Mouse (Mus musculus) heart, embryonic 12.5 days (tissue): Measurements from ENCODE around the gene Atp7a. TPM values are rescaled to one million over a fixed set of nuclear protein-coding genes. Genes with fewer than 3 reads are reported as not detected.

Experiments used
- ATAC-seq: fragments of 200-750 bp; cut with Nextera tagmentation; 2 replicates; pipeline ENCODE4 v1.8.0; 2017; ENCODE audit warnings: moderate TSS enrichment, moderate library complexity; ENCODE audit not compliant: insufficient number of reproducible peaks, low FRiP score
- H3K27ac ChIP-seq: fragments of 300-500 bp; sonication (generic); 2 replicates; pipeline ENCODE4 v1.5.1; 2016; ENCODE audit warnings: mild to moderate bottlenecking, moderate library complexity; ENCODE audit not compliant: poor library complexity, severe bottlenecking
- H3K27me3 ChIP-seq: fragments of 300-500 bp; sonication (generic); replicated peaks from 2 replicates; pipeline ENCODE4 v1.6.1; 2016; ENCODE audit warnings: mild to moderate bottlenecking, moderate library complexity
- H3K36me3 ChIP-seq: fragments of 300-500 bp; sonication (generic); 2 replicates; pipeline ENCODE4 v1.6.1; 2016; ENCODE audit warnings: mild to moderate bottlenecking, moderate library complexity
- H3K4me1 ChIP-seq: fragments of 300-500 bp; sonication (generic); replicated peaks from 2 replicates; pipeline ENCODE4 v1.6.1; 2016; ENCODE audit warnings: mild to moderate bottlenecking
- H3K4me2 ChIP-seq: fragments of 300-500 bp; sonication (generic); 2 replicates; pipeline ENCODE4 v1.6.1; 2016; ENCODE audit warnings: mild to moderate bottlenecking, moderate library complexity
- H3K4me3 ChIP-seq: fragments of 300-500 bp; sonication (generic); 2 replicates; pipeline ENCODE4 v1.5.1; 2016; ENCODE audit warnings: mild to moderate bottlenecking
- H3K9ac ChIP-seq: fragments of 300-500 bp; sonication (generic); 2 replicates; pipeline ENCODE4 v1.6.1; 2016; ENCODE audit warnings: mild to moderate bottlenecking, moderate library complexity
- H3K9me3 ChIP-seq: fragments of 300-500 bp; sonication (generic); replicated peaks from 2 replicates; pipeline ENCODE4 v1.6.1; 2016; ENCODE audit warnings: mild to moderate bottlenecking, moderate library complexity
- WGBS: fragments of 180-500 bp; shearing (Covaris S2); methylation state at CpG from one replicate; pipeline ENCODE4 v1.1.7; 2016; 5-methylcytosine and 5-hydroxymethylcytosine counted together
- polyA plus RNA-seq: library from polyadenylated mRNA; unstranded; fragments of >200 nt; fragmentation: Nextera tagmentation; extraction: Ambion mirVana; gene quantifications from 2 replicates; pipeline ENCODE4 v1.2.1, GENCODE M21; 2016

Gene Atp7a
- polyA plus RNA-seq, 1 experiment from 2014 or later, result 20.3 TPM

- Histone ChIP-seq H3K27ac (no peak overlapping the region), H3K4me2 (no peak overlapping the region), H3K4me1 (no peaks in the 10 kb centered on the region), H3K27me3 (no peaks in the 10 kb centered on the region), H3K4me3 (no peak overlapping the region), H3K36me3 (peaks cover 5% of the 10 kb centered on the region), H3K9ac (no peak overlapping the region), H3K9me3 (no peaks in the 10 kb centered on the region)
- no peak for ATAC-seq
Measured at GRCm38 (mm10) chrX:106082518-106082917, 55.4 kb downstream of the Atp7a start.

GRCm38 (mm10) chrX:106085132-106085531 lies 58.1 kb downstream of the Atp7a start:
- Histone ChIP-seq H3K4me1 (no peaks in the 10 kb centered on the region), H3K4me3 (no peak overlapping the region), H3K4me2 (no peak overlapping the region), H3K36me3 (peaks cover 5% of the 10 kb centered on the region), H3K27ac (no peak overlapping the region), H3K27me3 (no peaks in the 10 kb centered on the region), H3K9me3 (no peaks in the 10 kb centered on the region), H3K9ac (no peak overlapping the region)
- no peak for ATAC-seq
- 78% methylated on average over 3 of the region's 3 CpGs for WGBS

- Histone ChIP-seq H3K36me3 (peaks cover 5% of the 10 kb centered on the region), H3K4me1 (no peaks in the 10 kb centered on the region), H3K27me3 (no peaks in the 10 kb centered on the region), H3K9ac (no peak overlapping the region), H3K27ac (no peak overlapping the region), H3K4me2 (no peak overlapping the region), H3K9me3 (no peaks in the 10 kb centered on the region), H3K4me3 (no peak overlapping the region)
- no peak for ATAC-seq
- 92% methylated on average over 2 of the region's 2 CpGs for WGBS
Measured at GRCm38 (mm10) chrX:106085564-106085963, 58.5 kb downstream of the Atp7a start.

- peak overlapping the region; percentile 77 for H3K27ac ChIP-seq
- no peak for ATAC-seq
- no peak overlapping the region for H3K4me3 ChIP-seq
- 0 out of 2 replicates have a peak, but pooled peaks cover 6% of the 10 kb centered on the region for H3K4me1 ChIP-seq
- no peaks in the 10 kb centered on the region for H3K36me3 ChIP-seq
- H3K4me2 ChIP-seq, result 0 out of 2 replicates have a peak overlapping the region, but pooled peaks have one; percentile 12
- 43% methylated on average over 5 of the region's 5 CpGs for WGBS
- H3K27me3 ChIP-seq, result no peaks in the 10 kb centered on the region
- H3K9ac ChIP-seq, result no peak overlapping the region
- no peaks in the 10 kb centered on the region for H3K9me3 ChIP-seq
Measured at GRCm38 (mm10) chrX:106092939-106093338, 65.9 kb downstream of the Atp7a start.

- H3K4me3 ChIP-seq, result no peak overlapping the region
- H3K4me2 ChIP-seq, result no peak overlapping the region
- H3K27ac ChIP-seq, result no peak overlapping the region
- no peaks in the 10 kb centered on the region for H3K9me3 ChIP-seq
- no peaks in the 10 kb centered on the region for H3K27me3 ChIP-seq
- ATAC-seq, result no peak
- 55% methylated on average over 2 of the region's 2 CpGs for WGBS
- H3K4me1 ChIP-seq, result no peaks in the 10 kb centered on the region
- H3K9ac ChIP-seq, result no peak overlapping the region
- H3K36me3 ChIP-seq, result peaks cover 10% of the 10 kb centered on the region
Measured at GRCm38 (mm10) chrX:106105464-106105863, 78.4 kb downstream of the Atp7a start.

- 84% methylated on average over 4 of the region's 4 CpGs for WGBS
- H3K9ac ChIP-seq, result no peak overlapping the region
- no peak overlapping the region for H3K4me2 ChIP-seq
- no peak overlapping the region for H3K27ac ChIP-seq
- H3K36me3 ChIP-seq, result peaks cover 14% of the 10 kb centered on the region
- H3K4me1 ChIP-seq, result no peaks in the 10 kb centered on the region
- H3K27me3 ChIP-seq, result no peaks in the 10 kb centered on the region
- ATAC-seq, result no peak
- no peaks in the 10 kb centered on the region for H3K9me3 ChIP-seq
- H3K4me3 ChIP-seq, result no peak overlapping the region
Measured at GRCm38 (mm10) chrX:106113881-106114280, 86.8 kb downstream of the Atp7a start.

- Histone ChIP-seq H3K27ac (no peak overlapping the region), H3K4me3 (no peak overlapping the region), H3K27me3 (no peaks in the 10 kb centered on the region), H3K9ac (no peak overlapping the region), H3K9me3 (no peaks in the 10 kb centered on the region), H3K4me1 (no peaks in the 10 kb centered on the region), H3K4me2 (no peak overlapping the region), H3K36me3 (peaks cover 17% of the 10 kb centered on the region)
- 61% methylated on average over 1 of the region's 1 CpGs for WGBS
- ATAC-seq, result no peak
Measured at GRCm38 (mm10) chrX:106114674-106115073, 87.6 kb downstream of the Atp7a start.

GRCm38 (mm10) chrX:106122823-106123222 lies 95.7 kb downstream of the Atp7a start:
- H3K9ac ChIP-seq, result no peak overlapping the region
- no peaks in the 10 kb centered on the region for H3K4me1 ChIP-seq
- 78% methylated on average over 2 of the region's 2 CpGs for WGBS
- no peak overlapping the region for H3K4me2 ChIP-seq
- H3K27ac ChIP-seq, result no peak overlapping the region
- no peak for ATAC-seq
- H3K36me3 ChIP-seq, result peaks cover 17% of the 10 kb centered on the region
- no peaks in the 10 kb centered on the region for H3K27me3 ChIP-seq
- no peak overlapping the region for H3K4me3 ChIP-seq
- H3K9me3 ChIP-seq, result no peaks in the 10 kb centered on the region

GRCm38 (mm10) chrX:106128283-106128682 lies 101.2 kb downstream of the Atp7a start:
- no peak overlapping the region for H3K27ac ChIP-seq
- H3K4me1 ChIP-seq, result no peaks in the 10 kb centered on the region
- H3K36me3 ChIP-seq, result 0 out of 2 replicates have a peak, but pooled peaks cover 4% of the 10 kb centered on the region
- no peaks in the 10 kb centered on the region for H3K27me3 ChIP-seq
- H3K4me3 ChIP-seq, result no peak overlapping the region
- ATAC-seq, result no peak
- H3K9me3 ChIP-seq, result no peaks in the 10 kb centered on the region
- 86% methylated on average over 6 of the region's 6 CpGs for WGBS
- no peak overlapping the region for H3K4me2 ChIP-seq
- no peak overlapping the region for H3K9ac ChIP-seq

- Histone ChIP-seq H3K36me3 (no peaks in the 10 kb centered on the region), H3K4me1 (no peaks in the 10 kb centered on the region), H3K4me3 (no peak overlapping the region), H3K27ac (no peak overlapping the region), H3K9me3 (no peaks in the 10 kb centered on the region), H3K9ac (no peak overlapping the region), H3K4me2 (no peak overlapping the region), H3K27me3 (no peaks in the 10 kb centered on the region)
- 85% methylated on average over 4 of the region's 4 CpGs for WGBS
- ATAC-seq, result no peak
Measured at GRCm38 (mm10) chrX:106129877-106130276, 102.8 kb downstream of the Atp7a start.

GRCm38 (mm10) chrX:106134916-106135315 lies 107.8 kb downstream of the Atp7a start:
- no peak overlapping the region for H3K4me2 ChIP-seq
- H3K4me1 ChIP-seq, result 0 out of 2 replicates have a peak, but pooled peaks cover 8% of the 10 kb centered on the region
- 73% methylated on average over 3 of the region's 3 CpGs for WGBS
- no peak overlapping the region for H3K27ac ChIP-seq
- H3K9ac ChIP-seq, result no peak overlapping the region
- no peaks in the 10 kb centered on the region for H3K36me3 ChIP-seq
- H3K27me3 ChIP-seq, result no peaks in the 10 kb centered on the region
- no peak overlapping the region for H3K4me3 ChIP-seq
- no peak for ATAC-seq
- H3K9me3 ChIP-seq, result no peaks in the 10 kb centered on the region

GRCm38 (mm10) chrX:106135484-106135883 lies 108.4 kb downstream of the Atp7a start:
- no peaks in the 10 kb centered on the region for H3K9me3 ChIP-seq
- H3K4me2 ChIP-seq, result no peak overlapping the region
- 82% methylated on average over 4 of the region's 4 CpGs for WGBS
- H3K4me3 ChIP-seq, result no peak overlapping the region
- no peaks in the 10 kb centered on the region for H3K27me3 ChIP-seq
- H3K27ac ChIP-seq, result no peak overlapping the region
- 0 out of 2 replicates have a peak, but pooled peaks cover 8% of the 10 kb centered on the region for H3K4me1 ChIP-seq
- ATAC-seq, result no peak
- H3K9ac ChIP-seq, result no peak overlapping the region
- no peaks in the 10 kb centered on the region for H3K36me3 ChIP-seq
